Mouse (Mus musculus) v-Abl transformed pro-B cells (cell line): ENCODE results near the gene Sh3tc1.

Source experiments
- in situ Hi-C, 2 experiments: fragments of 400-800 bp; cut with MboI; formaldehyde crosslinking; loops; one replicate each; pipeline ENCODE4 v1.15.1; 2025; ENCODE audit not compliant: unreplicated experiment in 2 of 2

Sh3tc1 gene

DNA sequence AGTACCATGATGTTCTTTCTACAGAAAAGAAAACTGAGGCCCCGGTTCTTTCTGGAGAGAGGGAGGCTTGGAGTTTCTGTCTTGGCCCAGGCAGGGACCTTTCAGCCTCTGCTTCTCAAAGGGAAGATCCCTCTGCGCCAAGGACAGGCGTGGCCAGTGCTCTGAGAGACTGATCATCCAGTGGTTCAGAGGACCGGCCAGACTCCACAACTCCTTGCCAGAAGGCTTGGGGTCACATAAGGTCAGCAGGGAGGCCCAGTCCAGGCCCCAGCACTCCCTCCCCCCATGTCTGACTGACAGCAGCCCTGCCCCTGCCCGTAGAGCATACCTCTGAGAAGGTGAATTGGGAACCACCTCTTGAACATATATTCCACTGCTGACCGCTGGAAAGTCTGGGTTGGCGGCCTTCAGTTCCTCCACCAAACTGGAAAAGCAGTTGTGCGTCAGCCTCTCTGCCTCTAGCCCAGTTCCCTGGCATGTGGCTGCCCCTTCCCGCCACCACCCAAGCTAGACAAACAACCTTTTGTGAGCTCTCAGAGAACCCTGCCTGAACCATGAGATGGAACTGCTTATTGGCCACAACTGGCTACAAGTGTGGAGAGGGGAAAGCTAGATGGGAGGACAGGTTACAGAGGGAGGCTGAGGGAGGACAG, 85.9 kb downstream of the Sh3tc1 start:
- in situ Hi-C loops = no loop called here

DNA sequence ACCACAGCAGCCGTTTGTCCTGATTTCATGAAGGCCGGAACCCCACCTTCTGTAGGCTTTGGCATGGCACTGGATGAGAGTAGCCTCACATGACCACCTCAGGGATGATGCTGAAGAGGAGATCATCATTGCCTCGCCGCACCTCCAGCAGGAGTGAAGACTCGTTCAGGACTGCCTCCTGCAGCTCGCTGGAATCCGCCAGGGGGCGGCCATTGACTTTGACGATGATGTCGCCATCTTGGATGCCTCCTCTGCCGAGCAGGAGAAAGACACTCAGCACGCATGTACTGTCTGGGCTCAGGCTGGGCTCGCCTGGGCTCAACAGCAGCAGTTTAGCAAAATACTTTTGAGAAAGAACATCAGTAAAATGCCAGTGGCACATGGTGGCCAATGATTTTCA, 86.9 kb downstream of the Sh3tc1 start:
- in situ Hi-C loops = no loop called here

DNA sequence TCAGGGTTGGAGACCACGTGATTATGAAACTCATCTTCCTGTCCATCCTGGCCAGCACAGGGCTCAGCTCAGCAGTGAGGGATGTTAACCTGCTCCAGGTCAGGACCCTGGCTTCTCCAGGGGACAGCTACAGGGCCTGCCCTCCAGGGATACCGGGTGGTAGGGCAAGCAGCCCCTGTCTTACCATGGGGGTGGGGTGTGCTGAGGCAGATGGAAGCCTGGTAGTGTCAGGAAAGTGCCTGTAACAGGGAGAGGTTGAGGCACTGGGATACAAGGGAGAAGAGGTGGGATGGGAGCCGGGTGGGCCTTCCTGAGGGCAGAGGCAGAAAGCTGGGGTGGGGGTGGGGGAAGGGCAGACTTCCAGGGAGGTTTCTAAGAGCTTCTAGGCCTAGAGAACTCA, 87.5 kb downstream of the Sh3tc1 start:
- in situ Hi-C loops = no loop called here

DNA sequence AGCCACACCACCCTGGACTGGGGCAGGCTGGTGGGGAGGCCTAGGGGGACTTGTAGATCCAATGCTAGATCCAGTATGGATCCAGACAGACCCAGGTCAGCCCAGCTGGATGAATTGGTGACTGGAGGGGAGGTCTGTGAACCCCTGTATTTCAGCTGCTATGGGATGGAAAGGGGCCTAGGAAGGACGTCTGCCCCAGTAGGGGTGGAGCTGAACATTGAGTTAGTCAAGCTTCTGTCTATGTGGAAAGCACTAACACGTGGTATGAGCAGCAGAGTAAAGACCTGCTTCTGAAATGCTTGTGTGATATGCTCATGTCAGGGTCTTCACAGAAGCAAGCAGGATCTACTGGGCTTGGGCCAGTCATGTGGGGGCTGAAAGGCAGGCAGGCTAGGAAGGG, 91.6 kb downstream of the Sh3tc1 start:
- in situ Hi-C loops = no loop called here

DNA sequence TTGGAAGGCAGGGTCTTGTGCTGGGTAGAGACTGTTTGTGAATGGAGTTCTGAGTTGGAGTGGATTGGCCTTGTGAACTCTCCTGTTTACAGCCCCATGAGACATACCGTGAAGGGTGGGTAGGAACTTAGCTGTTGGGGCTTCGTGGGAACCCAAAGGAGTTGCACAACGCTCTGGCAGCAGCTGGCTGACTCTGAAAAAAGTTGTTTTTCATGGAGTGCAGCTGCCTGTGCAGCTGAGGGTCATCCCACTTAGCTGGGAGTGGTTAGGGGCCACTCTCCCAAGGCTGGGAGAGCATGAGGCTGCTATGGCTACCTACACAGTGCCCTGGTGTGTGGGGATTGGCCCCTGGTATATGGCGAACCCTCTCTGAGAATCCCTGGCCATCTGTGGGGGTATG, 92.2 kb downstream of the Sh3tc1 start:
- in situ Hi-C loops = no loop called here
